Mouse (Mus musculus): ENCODE data around the gene Plekhm2. TPM values are rescaled to one million over a fixed set of nuclear protein-coding genes. Genes with fewer than 3 reads are reported as not detected.

Gene Plekhm2
- polyA plus RNA-seq, 1 experiment: 20.7 TPM

GRCm38 (mm10) chr4:141672325-141672724 is 7.6 kb upstream of the Plekhm2 start:
- TF ChIP-seq GATA1 (IDR thresholded peaks at IDR 0.05; ENCODE audit: low read length): no peak

GRCm38 (mm10) chr4:141671389-141671788 is 6.7 kb upstream of the Plekhm2 start:
- no peak for TF ChIP-seq GATA1 (IDR thresholded peaks at IDR 0.05; ENCODE audit: low read length)

GRCm38 (mm10) chr4:141669898-141670712 is 5.4 kb upstream of the Plekhm2 start:
- no peak for TF ChIP-seq GATA1 (IDR thresholded peaks at IDR 0.05; ENCODE audit: low read length)

GRCm38 (mm10) chr4:141664011-141664745 is 521 bp downstream of the Plekhm2 start:
- TF ChIP-seq GATA1 (IDR thresholded peaks at IDR 0.05; ENCODE audit: low read length): no peak

GRCm38 (mm10) chr4:141663122-141663931 is 1.4 kb downstream of the Plekhm2 start:
- no peak for TF ChIP-seq GATA1 (IDR thresholded peaks at IDR 0.05; ENCODE audit: low read length)

- no peak for TF ChIP-seq GATA1 (IDR thresholded peaks at IDR 0.05; ENCODE audit: low read length)
These were observed 3.8 kb downstream of the Plekhm2 start for GRCm38 (mm10) chr4:141660884-141661283.

- TF ChIP-seq GATA1 (IDR thresholded peaks at IDR 0.05; ENCODE audit: low read length): no peak
These were observed 5.0 kb downstream of the Plekhm2 start for GRCm38 (mm10) chr4:141659739-141660138.

- no peak for TF ChIP-seq GATA1 (IDR thresholded peaks at IDR 0.05; ENCODE audit: low read length)
These were observed 5.7 kb downstream of the Plekhm2 start for GRCm38 (mm10) chr4:141658846-141659484.

- TF ChIP-seq GATA1 (IDR thresholded peaks at IDR 0.05; ENCODE audit: low read length): no peak
These were observed 7.8 kb downstream of the Plekhm2 start for GRCm38 (mm10) chr4:141656932-141657331.

GRCm38 (mm10) chr4:141655908-141656608 is 8.6 kb downstream of the Plekhm2 start:
- no peak for TF ChIP-seq GATA1 (IDR thresholded peaks at IDR 0.05; ENCODE audit: low read length)

- TF ChIP-seq GATA1 (IDR thresholded peaks at IDR 0.05; ENCODE audit: low read length): no peak
These were observed 10.2 kb downstream of the Plekhm2 start for GRCm38 (mm10) chr4:141654509-141654908.

- TF ChIP-seq GATA1 (IDR thresholded peaks at IDR 0.05; ENCODE audit: low read length): no peak
These were observed 10.9 kb downstream of the Plekhm2 start for GRCm38 (mm10) chr4:141653813-141654212.

GRCm38 (mm10) chr4:141653044-141653443 is 11.7 kb downstream of the Plekhm2 start:
- no peak for TF ChIP-seq GATA1 (IDR thresholded peaks at IDR 0.05; ENCODE audit: low read length)

GRCm38 (mm10) chr4:141651944-141652343 is 12.8 kb downstream of the Plekhm2 start:
- no peak for TF ChIP-seq GATA1 (IDR thresholded peaks at IDR 0.05; ENCODE audit: low read length)

- TF ChIP-seq GATA1 (IDR thresholded peaks at IDR 0.05; ENCODE audit: low read length): no peak
These were observed 13.4 kb downstream of the Plekhm2 start for GRCm38 (mm10) chr4:141651286-141651685.

All from G1E-ER4 (cell line).